In the genomic region with DNA sequence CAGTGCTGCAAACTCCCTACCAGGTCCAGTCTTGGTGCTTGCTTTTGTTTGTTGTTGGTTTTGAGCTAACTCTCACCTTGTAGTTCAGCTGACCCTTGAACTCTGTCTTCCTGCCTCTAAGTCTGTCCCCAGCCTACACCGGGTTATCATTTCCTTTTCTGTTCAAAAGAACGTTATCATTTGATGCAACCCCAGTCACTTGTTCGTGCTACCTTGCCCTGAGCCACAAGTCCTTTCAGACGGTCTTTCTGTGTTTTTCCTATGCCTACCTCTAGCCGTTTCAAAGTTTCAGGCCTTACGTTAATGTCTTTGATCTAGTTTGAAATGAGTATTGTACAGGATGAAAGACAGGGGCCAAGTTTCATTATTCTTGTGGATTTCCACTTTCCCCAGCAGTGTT, we compare ENCODE assay signal across 25 mouse cellular contexts. TPM values are rescaled to one million over a fixed set of nuclear protein-coding genes. Genes with fewer than 3 reads are reported as not detected.
DNase-seq lines count a peak whose midpoint lies in the region; ATAC-seq lines count a peak whose summit lies in the region.
"Had no signal": no experiment of that assay in that cellular context is flagged by ENCODE, and none has a peak within 500 bp of the region (broad histone marks: within the 10 kb centered on the region; RNA-seq: fewer than 3 reads in every experiment).

No protein-coding gene starts in this region.

- no peak overlapping the region for H3K27ac ChIP-seq in forebrain, embryonic 15.5 days (replicated peaks)
- H3K27ac ChIP-seq: embryonic facial prominence, embryonic 13.5 days; forebrain, embryonic 12.5 days; heart, adult 2 months; heart, embryonic 15.5 days; hindbrain, embryonic 13.5 days; hindbrain, postnatal 0 days had no signal

- peak; percentile 77 for ATAC-seq in CD4-positive, CD25-positive, alpha-beta regulatory T cell, adult 4 months
- no peak for ATAC-seq in forebrain, embryonic 15.5 days (replicated peaks)
- ATAC-seq: forebrain, postnatal 0 days; hindbrain, postnatal 0 days; intestine, embryonic 16.5 days had no signal

- peak; percentile 9 for DNase-seq in thymus, postnatal 25 days
- no peak for DNase-seq in thymus, postnatal 10 days (ENCODE audit: low spot score in 2 of 2)
- DNase-seq in induced T-regulatory cell, adult 2 months (ENCODE audit: low read depth) = peak; percentile 64
- no peak for DNase-seq in cerebellum, adult 18-20 months
- no peak for DNase-seq in lung, postnatal 14 days
- DNase-seq: adrenal gland, adult 8-10 months; B cell, adult 2 months; cerebellum, adult 11-12 months; cerebellum, adult 9-11 months; cerebellum, postnatal 36 days; forebrain, postnatal 0 days; gastrocnemius, postnatal 14 days; heart, adult 2 months; heart, postnatal 14 days had no signal

- no peaks in the 10 kb centered on the region for H3K9me3 ChIP-seq in forebrain, embryonic 15.5 days
- H3K9me3 ChIP-seq: embryonic facial prominence, embryonic 13.5 days; forebrain, embryonic 12.5 days; heart, embryonic 15.5 days; hindbrain, embryonic 13.5 days had no signal

- H3K4me1 ChIP-seq in forebrain, embryonic 15.5 days = no peaks in the 10 kb centered on the region
- H3K4me1 ChIP-seq: heart, embryonic 15.5 days; hindbrain, embryonic 13.5 days had no signal

- no peak overlapping the region for H3K4me3 ChIP-seq in forebrain, embryonic 15.5 days
- H3K4me3 ChIP-seq: embryonic facial prominence, embryonic 13.5 days; forebrain, embryonic 12.5 days; heart, adult 2 months; heart, embryonic 15.5 days; hindbrain, embryonic 13.5 days had no signal

- no peak overlapping the region for H3K9ac ChIP-seq in forebrain, embryonic 15.5 days (replicated peaks)
- H3K9ac ChIP-seq: embryonic facial prominence, embryonic 13.5 days; forebrain, embryonic 12.5 days; forebrain, postnatal 0 days; heart, embryonic 15.5 days; hindbrain, embryonic 13.5 days had no signal

- H3K27me3 ChIP-seq in forebrain, embryonic 15.5 days = no peaks in the 10 kb centered on the region
- H3K27me3 ChIP-seq: embryonic facial prominence, embryonic 13.5 days; heart, embryonic 15.5 days had no signal

- H3K36me3 ChIP-seq in forebrain, embryonic 15.5 days = no peaks in the 10 kb centered on the region
- H3K36me3 ChIP-seq: embryonic facial prominence, embryonic 13.5 days; forebrain, embryonic 12.5 days; G1E; heart, embryonic 15.5 days; hindbrain, embryonic 13.5 days had no signal

- WGBS in forebrain, embryonic 15.5 days = 75% methylated on average over 6 of the region's 6 CpGs

- H3K4me2 ChIP-seq in forebrain, embryonic 15.5 days (replicated peaks) = no peak overlapping the region
- H3K4me2 ChIP-seq: embryonic facial prominence, embryonic 13.5 days; forebrain, embryonic 12.5 days; heart, embryonic 11.5 days; heart, embryonic 15.5 days; hindbrain, embryonic 13.5 days had no signal

RNA-seq across cellular contexts. Expression of a gene that starts 44.5 kb away (rescaled TPM):
- polyA plus RNA-seq in CD4-positive, CD25-positive, alpha-beta regulatory T cell, adult 4 months (2017; shearing (Covaris generic)) = not detected
- polyA plus RNA-seq in forebrain, embryonic 15.5 days (2015; fragmentation: Nextera tagmentation; extraction: Ambion mirVana) = not detected in 2 replicates
- polyA plus RNA-seq: brain, embryonic 14.5 days; embryonic facial prominence, embryonic 13.5 days; forebrain, embryonic 12.5 days; forebrain, postnatal 0 days; G1E; heart, adult 2 months; heart, embryonic 11.5 days; heart, embryonic 15.5 days; hindbrain, embryonic 13.5 days; hindbrain, postnatal 0 days; intestine, embryonic 16.5 days had no signal

Comparison
In these comparisons a context has a peak if more than half of its experiments do, and no peak if none do; other contexts are left out.
1. DNase-seq: peak in thymus, postnatal 25 days (single experiment) and induced T-regulatory cell, adult 2 months (single experiment); none in thymus, postnatal 10 days (0 of 2), cerebellum, adult 18-20 months (0 of 2) and lung, postnatal 14 days (single experiment).